Mouse (Mus musculus): Measurements from ENCODE around the gene Zpbp2.

The Zpbp2 gene

GRCm38 (mm10) chr11:98550975-98551828, at the start of gene Zpbp2:
Gene Zpbp2, plus strand, starts transcription at chr11:98551097.
- peak; percentile 93 to 94 for DNase-seq (ENCODE audit: low spot score in 2 of 2)

GRCm38 (mm10) chr11:98504926-98505325, 46.0 kb upstream of the Zpbp2 start:
- no peak for DNase-seq (ENCODE audit: low spot score in 2 of 2)

GRCm38 (mm10) chr11:98509434-98509833, 41.5 kb upstream of the Zpbp2 start:
- DNase-seq (ENCODE audit: low spot score in 2 of 2) = peak; percentile 8 to 30

GRCm38 (mm10) chr11:98510125-98510524, 40.8 kb upstream of the Zpbp2 start:
- DNase-seq (ENCODE audit: low spot score in 2 of 2) = no peak

- no peak for DNase-seq (ENCODE audit: low spot score in 2 of 2)
These were observed 38.0 kb upstream of the Zpbp2 start for GRCm38 (mm10) chr11:98512881-98513280.

GRCm38 (mm10) chr11:98513356-98513936, 37.5 kb upstream of the Zpbp2 start:
- DNase-seq (ENCODE audit: low spot score in 2 of 2) = no peak

- DNase-seq (ENCODE audit: low spot score in 2 of 2) = no peak
These were observed 30.4 kb upstream of the Zpbp2 start for GRCm38 (mm10) chr11:98520468-98520867.

- no peak for DNase-seq (ENCODE audit: low spot score in 2 of 2)
These were observed 25.8 kb upstream of the Zpbp2 start for GRCm38 (mm10) chr11:98525140-98525539.

- DNase-seq (ENCODE audit: low spot score in 2 of 2) = no peak
These were observed 24.0 kb upstream of the Zpbp2 start for GRCm38 (mm10) chr11:98526824-98527461.

GRCm38 (mm10) chr11:98537480-98538034, 13.3 kb upstream of the Zpbp2 start:
- no peak for DNase-seq (ENCODE audit: low spot score in 2 of 2)

GRCm38 (mm10) chr11:98540319-98540718, 10.6 kb upstream of the Zpbp2 start:
- no peak for DNase-seq (ENCODE audit: low spot score in 2 of 2)

GRCm38 (mm10) chr11:98542553-98542952, 8.3 kb upstream of the Zpbp2 start:
- no peak for DNase-seq (ENCODE audit: low spot score in 2 of 2)

GRCm38 (mm10) chr11:98543414-98543813, 7.5 kb upstream of the Zpbp2 start:
- no peak for DNase-seq (ENCODE audit: low spot score in 2 of 2)

- no peak for DNase-seq (ENCODE audit: low spot score in 2 of 2)
These were observed 5.8 kb upstream of the Zpbp2 start for GRCm38 (mm10) chr11:98544890-98545677.

- DNase-seq (ENCODE audit: low spot score in 2 of 2) = peak; percentile 5 to 31
These were observed 5.1 kb upstream of the Zpbp2 start, which contains the start of gene Ikzf3 for GRCm38 (mm10) chr11:98545711-98546231. Gene Ikzf3, minus strand, starts transcription at chr11:98546031.

- no peak for DNase-seq (ENCODE audit: low spot score in 2 of 2)
These were observed 4.2 kb upstream of the Zpbp2 start for GRCm38 (mm10) chr11:98546529-98547307.

- DNase-seq (ENCODE audit: low spot score in 2 of 2) = no peak
These were observed 3.6 kb upstream of the Zpbp2 start for GRCm38 (mm10) chr11:98547308-98547693.

GRCm38 (mm10) chr11:98549363-98549762, 1.5 kb upstream of the Zpbp2 start:
- no peak for DNase-seq (ENCODE audit: low spot score in 2 of 2)

GRCm38 (mm10) chr11:98550311-98550974, 454 bp upstream of the Zpbp2 start:
- DNase-seq (ENCODE audit: low spot score in 2 of 2) = no peak

GRCm38 (mm10) chr11:98553966-98554365, 3.1 kb downstream of the Zpbp2 start:
- DNase-seq (ENCODE audit: low spot score in 2 of 2) = no peak
